Mouse (Mus musculus) intestine, embryonic 14.5 days (tissue): ENCODE data around the gene Pars2. TPM values are rescaled to one million over a fixed set of nuclear protein-coding genes. Genes with fewer than 3 reads are reported as not detected.

ENCODE experiments used
- ATAC-seq: fragments of 200-750 bp; cut with Nextera tagmentation; replicated peaks from 2 replicates; pipeline ENCODE4 v1.8.0; 2017; ENCODE audit warnings: low read depth, moderate number of reproducible peaks, moderate TSS enrichment, moderate library complexity; ENCODE audit not compliant: low FRiP score, low TSS enrichment
- DNase-seq: peaks from one replicate; pipeline ENCODE4 v3.0.0-alpha.2; 2018; ENCODE audit warnings: low spot score
- H3K27ac ChIP-seq: fragments of 300-500 bp; sonication (generic); 2 replicates; pipeline ENCODE4 v1.5.1; 2014; ENCODE audit warnings: low read depth, mild to moderate bottlenecking, control low read depth
- H3K27me3 ChIP-seq: fragments of 300-500 bp; sonication (generic); replicated peaks from 2 replicates; pipeline ENCODE4 v1.6.1; 2014; ENCODE audit warnings: low read length, control low read depth; ENCODE audit not compliant: control insufficient read depth, insufficient read depth
- H3K36me3 ChIP-seq: fragments of 300-500 bp; sonication (generic); 2 replicates; pipeline ENCODE4 v1.6.1; 2014; ENCODE audit warnings: low read length, control low read depth; ENCODE audit not compliant: control insufficient read depth, insufficient read depth
- H3K4me1 ChIP-seq: fragments of 300-500 bp; sonication (generic); replicated peaks from 2 replicates; pipeline ENCODE4 v1.6.1; 2014; ENCODE audit warnings: low read length, control low read depth, mixed read lengths; ENCODE audit not compliant: control insufficient read depth, insufficient read depth
- H3K4me2 ChIP-seq: fragments of 300-500 bp; sonication (generic); 2 replicates; pipeline ENCODE4 v1.6.1; 2014; ENCODE audit warnings: low read length
- H3K4me3 ChIP-seq: fragments of 300-500 bp; sonication (generic); 2 replicates; pipeline ENCODE4 v1.5.1; 2014; ENCODE audit warnings: low read depth, low read length, control low read depth, mixed read lengths
- H3K9ac ChIP-seq: fragments of 300-500 bp; sonication (generic); 2 replicates; pipeline ENCODE4 v1.6.1; 2014; ENCODE audit warnings: mild to moderate bottlenecking, low read length
- H3K9me3 ChIP-seq: fragments of 300-500 bp; sonication (generic); 2 replicates; pipeline ENCODE4 v1.6.1; 2016; ENCODE audit warnings: low read length, control low read depth; ENCODE audit not compliant: control insufficient read depth
- WGBS: fragments of 180-500 bp; shearing (Covaris S2); extraction: QIAGEN DNeasy Blood & Tissue Kit; methylation state at CpG from one replicate; pipeline ENCODE4 v1.1.7; 2014; 5-methylcytosine and 5-hydroxymethylcytosine counted together
- polyA plus RNA-seq: library from polyadenylated mRNA; unstranded; fragments of >200 nt; fragmentation: Nextera tagmentation; extraction: Ambion mirVana; gene quantifications from 2 replicates; pipeline ENCODE4 v1.2.1, GENCODE M21; 2014

Gene Pars2
- polyA plus RNA-seq, 1 experiment from 2014 or later, result 17.9 TPM

- ATAC-seq (no peak), DNase-seq (no peak)
- Histone ChIP-seq H3K27me3 (no peaks in the 10 kb centered on the region), H3K9me3 (no peaks in the 10 kb centered on the region), H3K27ac (0 out of 2 replicates have a peak overlapping the region, but pooled peaks have one; percentile 38), H3K4me2 (no peak overlapping the region; the same call in 1 of the 2 replicates), H3K4me3 (no peak overlapping the region), H3K36me3 (no peaks in the 10 kb centered on the region), H3K9ac (no peak overlapping the region), H3K4me1 (peaks cover 31% of the 10 kb centered on the region)
- 51% methylated on average over 5 of the region's 5 CpGs for WGBS
Measured at GRCm38 (mm10) chr4:106629374-106629773, 21.5 kb upstream of the Pars2 start.

GRCm38 (mm10) chr4:106630333-106631220, 20.3 kb upstream of the Pars2 start:
- Histone ChIP-seq H3K4me2 (no peak overlapping the region), H3K4me3 (no peak overlapping the region), H3K9ac (no peak overlapping the region), H3K4me1 (peaks cover 31% of the 10 kb centered on the region), H3K9me3 (no peaks in the 10 kb centered on the region), H3K27ac (0 out of 2 replicates have a peak overlapping the region, but pooled peaks have one; percentile 38), H3K27me3 (no peaks in the 10 kb centered on the region), H3K36me3 (no peaks in the 10 kb centered on the region)
- ATAC-seq (peak; percentile 24; the same call in 1 of the 2 replicates), DNase-seq (peak; percentile 84)
- WGBS, result 19% methylated on average over 14 of the region's 14 CpGs

DNA sequence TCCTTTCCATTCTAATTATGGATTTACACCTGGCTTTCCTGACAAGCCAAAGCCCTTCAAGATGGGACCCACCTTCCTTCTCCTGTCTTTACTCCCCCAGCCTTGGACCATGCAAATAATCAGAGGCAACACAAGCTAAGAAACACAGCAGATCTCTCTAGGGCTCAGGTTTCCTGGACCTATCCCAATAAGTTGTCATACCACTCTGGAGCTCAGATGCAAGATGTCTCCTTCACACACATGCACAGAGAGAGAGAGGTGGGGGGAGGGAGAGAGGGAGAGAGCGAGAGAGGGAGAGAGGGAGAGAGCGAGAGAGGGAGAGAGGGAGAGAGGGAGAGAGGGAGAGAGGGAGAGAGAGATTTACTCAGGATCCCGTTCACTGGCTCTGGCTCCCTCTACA, 18.6 kb upstream of the Pars2 start:
- Histone ChIP-seq H3K4me3 (no peak overlapping the region), H3K4me2 (no peak overlapping the region), H3K9ac (no peak overlapping the region), H3K27ac (no peak overlapping the region; the same call in 1 of the 2 replicates), H3K4me1 (peaks cover 31% of the 10 kb centered on the region), H3K9me3 (no peaks in the 10 kb centered on the region), H3K27me3 (no peaks in the 10 kb centered on the region), H3K36me3 (no peaks in the 10 kb centered on the region)
- no peak for ATAC-seq
- 50% methylated on average over 1 of the region's 3 CpGs for WGBS
- no peak for DNase-seq

DNA sequence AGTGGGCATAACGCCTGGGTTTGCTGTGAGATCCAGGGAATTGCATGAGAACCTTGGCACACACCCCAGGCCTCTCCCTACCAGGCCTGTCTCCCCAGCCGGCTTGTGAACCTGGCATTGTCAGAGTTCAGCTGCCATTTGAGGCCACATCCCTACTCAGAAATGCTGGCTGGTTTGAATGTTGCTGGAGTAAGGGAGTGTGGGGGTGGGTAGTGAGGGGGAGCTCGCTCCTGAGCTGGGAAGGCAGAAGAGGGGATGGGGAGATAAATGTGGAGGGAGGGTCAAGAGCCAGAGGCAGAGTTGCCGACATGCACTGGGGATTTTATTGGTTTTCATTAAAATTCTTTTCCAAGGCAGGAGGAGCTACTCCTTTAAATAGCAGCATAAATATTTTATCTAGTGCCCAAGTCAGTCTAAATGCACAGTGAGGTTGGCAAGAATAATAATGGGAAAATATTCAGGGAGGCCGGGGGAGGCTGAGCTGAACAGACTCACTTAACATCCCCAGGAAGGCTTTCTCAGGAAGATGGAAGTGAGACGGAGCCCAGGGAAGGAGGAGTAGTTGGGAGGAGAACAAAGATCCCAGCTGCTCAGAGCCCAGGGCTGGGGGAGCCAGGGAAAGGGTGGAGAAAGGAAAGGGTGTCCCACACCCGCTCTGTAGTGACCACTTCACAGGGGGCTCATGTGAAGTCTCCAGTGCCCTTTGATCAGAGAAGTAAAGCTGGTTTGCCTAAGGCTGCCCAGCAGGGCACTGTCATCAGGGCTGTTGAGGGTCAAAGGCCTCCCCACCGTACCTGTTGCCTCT, 17.4 kb upstream of the Pars2 start:
- Histone ChIP-seq H3K27ac (peak overlapping the region; percentile 69; the same call in 1 of the 2 replicates), H3K9ac (no peak overlapping the region), H3K27me3 (no peaks in the 10 kb centered on the region), H3K9me3 (no peaks in the 10 kb centered on the region), H3K4me3 (no peak overlapping the region), H3K36me3 (no peaks in the 10 kb centered on the region), H3K4me2 (no peak overlapping the region), H3K4me1 (peaks cover 31% of the 10 kb centered on the region)
- WGBS, result 28% methylated on average over 8 of the region's 8 CpGs
- ATAC-seq (no peak), DNase-seq (no peak)

DNA sequence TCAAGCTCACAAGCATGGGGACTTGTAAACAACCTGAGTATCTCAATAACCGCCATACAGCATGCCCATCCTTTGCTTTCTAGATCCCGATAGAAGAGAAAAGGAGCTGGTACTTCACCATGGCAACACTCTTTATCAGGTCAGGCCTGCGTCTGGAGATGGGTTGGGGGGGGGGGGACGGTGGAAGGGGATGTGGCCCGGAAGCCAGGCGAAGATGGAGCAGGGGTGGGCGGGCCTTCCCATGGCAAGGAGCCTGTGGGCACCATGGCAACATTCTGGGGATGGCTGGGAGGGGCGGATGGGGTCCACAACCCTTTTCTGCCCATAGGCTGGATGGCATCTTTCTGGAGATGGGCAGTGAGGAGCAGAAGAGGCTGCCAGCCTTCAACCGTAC, 16.8 kb upstream of the Pars2 start:
- Histone ChIP-seq H3K4me3 (no peak overlapping the region), H3K9ac (no peak overlapping the region), H3K4me1 (peaks cover 31% of the 10 kb centered on the region), H3K36me3 (no peaks in the 10 kb centered on the region), H3K4me2 (no peak overlapping the region), H3K9me3 (no peaks in the 10 kb centered on the region), H3K27ac (peak overlapping the region; percentile 69; the same call in 1 of the 2 replicates), H3K27me3 (no peaks in the 10 kb centered on the region)
- no peak for ATAC-seq
- no peak for DNase-seq
- WGBS, result 37% methylated on average over 9 of the region's 9 CpGs

GRCm38 (mm10) chr4:106643483-106644217, 7.2 kb upstream of the Pars2 start:
- no peaks in the 10 kb centered on the region for H3K36me3 ChIP-seq
- no peaks in the 10 kb centered on the region for H3K9me3 ChIP-seq
- 0 out of 2 replicates have a peak, but pooled peaks cover 4% of the 10 kb centered on the region for H3K27me3 ChIP-seq
- H3K4me1 ChIP-seq, result peaks cover 22% of the 10 kb centered on the region
- DNase-seq (no peak), ATAC-seq (peak; percentile 59)
- peak overlapping the region; percentile 54; the same call in 1 of the 2 replicates for H3K27ac ChIP-seq
- no peak overlapping the region for H3K9ac ChIP-seq
- WGBS, result 12% methylated on average over 8 of the region's 8 CpGs
- H3K4me2 ChIP-seq, result peak overlapping the region; percentile 33
- H3K4me3 ChIP-seq, result no peak overlapping the region

GRCm38 (mm10) chr4:106644218-106644610, 6.7 kb upstream of the Pars2 start:
- no peak overlapping the region for H3K4me3 ChIP-seq
- H3K27ac ChIP-seq, result no peak overlapping the region
- 62% methylated on average over 6 of the region's 6 CpGs for WGBS
- no peak overlapping the region for H3K9ac ChIP-seq
- no peak overlapping the region for H3K4me2 ChIP-seq
- no peak for DNase-seq
- H3K4me1 ChIP-seq, result peaks cover 22% of the 10 kb centered on the region
- no peak for ATAC-seq
- no peaks in the 10 kb centered on the region for H3K36me3 ChIP-seq
- H3K9me3 ChIP-seq, result no peaks in the 10 kb centered on the region
- H3K27me3 ChIP-seq, result 0 out of 2 replicates have a peak, but pooled peaks cover 4% of the 10 kb centered on the region

GRCm38 (mm10) chr4:106645797-106646196, 5.1 kb upstream of the Pars2 start:
- Histone ChIP-seq H3K27ac (no peak overlapping the region), H3K9ac (no peak overlapping the region), H3K27me3 (0 out of 2 replicates have a peak, but pooled peaks cover 4% of the 10 kb centered on the region), H3K4me3 (no peak overlapping the region), H3K4me2 (no peak overlapping the region), H3K4me1 (peaks cover 22% of the 10 kb centered on the region), H3K9me3 (no peaks in the 10 kb centered on the region), H3K36me3 (no peaks in the 10 kb centered on the region)
- ATAC-seq (no peak), DNase-seq (no peak)
- 69% methylated on average over 5 of the region's 5 CpGs for WGBS
